Mouse (Mus musculus): Measurements from ENCODE around the gene Dot1l. TPM values are rescaled to one million over a fixed set of nuclear protein-coding genes. Genes with fewer than 3 reads are reported as not detected.

The Dot1l gene
- polyA plus RNA-seq, 1 experiment from 2014 or later: 4.6 TPM

DNA sequence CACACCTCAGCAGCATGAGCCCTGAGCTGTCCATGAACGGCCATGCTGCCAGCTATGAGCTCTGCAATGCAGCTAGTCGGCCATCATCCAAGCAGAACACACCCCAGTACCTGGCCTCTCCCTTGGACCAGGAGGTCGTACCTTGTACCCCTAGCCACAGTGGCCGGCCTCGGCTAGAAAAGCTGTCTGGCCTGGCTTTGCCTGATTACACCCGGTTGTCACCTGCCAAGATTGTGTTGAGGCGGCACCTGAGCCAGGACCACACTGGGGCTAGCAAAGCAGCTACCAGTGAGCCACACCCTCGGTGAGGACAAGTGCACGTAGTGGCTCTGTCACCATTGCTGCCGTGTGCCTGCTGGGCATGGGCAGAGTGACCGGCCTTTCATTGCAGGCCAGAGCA, 31.0 kb downstream of the Dot1l start:
- no peak overlapping the region for H3K9ac ChIP-seq (replicated peaks)
- no peak overlapping the region for H3K27ac ChIP-seq (ENCODE audit: low read depth)
- no peak overlapping the region for H3K4me3 ChIP-seq (ENCODE audit: low read depth, low read length)
- H3K4me2 ChIP-seq (ENCODE audit: low read depth, low read length): no peak overlapping the region
- TF ChIP-seq CTCF (IDR thresholded peaks at IDR 0.05; ENCODE audit: low read depth) (no peak), EP300 (IDR thresholded peaks at IDR 0.05; ENCODE audit: low read depth) (no peak)
- H3K9me3 ChIP-seq (ENCODE audit: low read length): no peaks in the 10 kb centered on the region
- peaks cover 94% of the 10 kb centered on the region for H3K36me3 ChIP-seq (replicated peaks; ENCODE audit: insufficient read depth, low read length)
- DNase-seq (no peak), ATAC-seq (no peak)
- 95% methylated on average over 11 of the region's 11 CpGs for WGBS (ENCODE audit: insufficient replicate concordance)
- H3K4me1 ChIP-seq (ENCODE audit: insufficient read depth): no peaks in the 10 kb centered on the region
- H3K27me3 ChIP-seq (ENCODE audit: insufficient read depth, low read length): no peaks in the 10 kb centered on the region

DNA sequence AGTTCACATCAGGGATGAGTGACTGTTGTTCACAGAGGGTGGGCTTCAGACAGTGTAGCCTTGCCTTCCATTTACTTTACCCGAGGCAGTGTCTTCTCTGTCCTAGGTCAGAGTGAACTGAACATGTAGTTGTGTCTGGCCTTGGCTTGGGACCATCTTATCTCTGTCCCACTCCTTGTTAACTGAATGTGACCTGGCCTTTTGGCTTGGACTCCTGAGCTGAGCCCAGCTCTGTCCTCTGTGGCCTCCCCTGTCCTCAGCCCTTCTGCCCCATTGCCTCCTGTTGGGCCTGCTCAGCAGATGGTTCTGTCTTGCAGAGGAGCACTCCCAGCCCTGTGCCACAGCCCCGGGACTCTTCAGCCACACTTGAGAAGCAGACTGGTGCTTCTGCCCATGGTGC, 32.5 kb downstream of the Dot1l start:
- H3K4me2 ChIP-seq (ENCODE audit: low read depth, low read length): no peak overlapping the region
- peaks cover 91% of the 10 kb centered on the region for H3K36me3 ChIP-seq (replicated peaks; ENCODE audit: insufficient read depth, low read length)
- no peak for DNase-seq

DNA sequence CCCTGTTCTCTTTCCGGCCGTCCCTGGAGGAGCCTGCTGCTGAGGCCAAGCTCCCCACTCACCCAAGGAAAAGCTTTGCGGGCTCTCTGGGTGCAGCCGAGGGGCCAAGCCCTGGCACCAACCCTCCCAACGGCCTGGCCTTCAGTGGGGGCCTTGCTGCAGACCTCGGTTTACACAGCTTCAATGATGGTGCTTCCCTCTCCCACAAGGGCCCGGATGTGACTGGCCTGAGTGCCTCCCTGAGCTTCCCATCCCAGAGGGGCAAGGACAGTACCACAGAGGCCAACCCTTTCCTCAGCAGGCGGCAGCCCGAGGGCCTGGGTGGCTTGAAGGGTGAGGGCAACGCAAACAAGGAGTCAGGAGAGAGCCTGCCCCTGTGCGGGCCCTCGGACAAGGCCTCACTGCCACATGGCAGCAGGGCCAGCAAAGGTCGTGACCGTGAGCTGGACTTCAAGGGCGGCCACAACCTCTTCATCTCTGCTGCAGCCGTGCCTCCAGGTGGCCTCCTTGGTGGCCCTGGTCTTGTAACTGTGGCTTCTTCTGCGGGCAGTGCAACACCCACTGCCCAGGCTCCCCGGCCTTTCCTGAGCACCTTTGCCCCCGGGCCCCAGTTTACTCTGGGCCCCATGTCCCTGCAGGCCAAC, 35.9 kb downstream of the Dot1l start:
- DNase-seq (no peak), ATAC-seq (no peak)
- H3K9me3 ChIP-seq (ENCODE audit: low read length): no peaks in the 10 kb centered on the region
- no peaks in the 10 kb centered on the region for H3K27me3 ChIP-seq (ENCODE audit: insufficient read depth, low read length)
- no peak overlapping the region for H3K27ac ChIP-seq (ENCODE audit: low read depth)
- no peak overlapping the region for H3K9ac ChIP-seq (replicated peaks)
- no peaks in the 10 kb centered on the region for H3K4me1 ChIP-seq (ENCODE audit: insufficient read depth)
- 84% methylated on average over 19 of the region's 19 CpGs for WGBS (ENCODE audit: insufficient replicate concordance)
- H3K4me3 ChIP-seq (ENCODE audit: low read depth, low read length): no peak overlapping the region
- H3K36me3 ChIP-seq (replicated peaks; ENCODE audit: insufficient read depth, low read length): peaks cover 89% of the 10 kb centered on the region
- no peak for TF ChIP-seq CTCF (IDR thresholded peaks at IDR 0.05; ENCODE audit: low read depth)
- TF ChIP-seq EP300 (IDR thresholded peaks at IDR 0.05; ENCODE audit: low read depth): no peak
- H3K4me2 ChIP-seq (ENCODE audit: low read depth, low read length): no peak overlapping the region

More for the DNA sequence above, 32.5 kb downstream of the Dot1l start:
- Histone ChIP-seq H3K4me1 (ENCODE audit: insufficient read depth) (no peaks in the 10 kb centered on the region), H3K9ac (replicated peaks) (no peak overlapping the region), H3K27me3 (ENCODE audit: insufficient read depth, low read length) (no peaks in the 10 kb centered on the region), H3K4me3 (ENCODE audit: low read depth, low read length) (no peak overlapping the region), H3K27ac (ENCODE audit: low read depth) (no peak overlapping the region), H3K9me3 (ENCODE audit: low read length) (no peaks in the 10 kb centered on the region)
- WGBS (ENCODE audit: insufficient replicate concordance): 69% methylated on average over 2 of the region's 2 CpGs
- TF ChIP-seq EP300 (IDR thresholded peaks at IDR 0.05; ENCODE audit: low read depth) (no peak), CTCF (IDR thresholded peaks at IDR 0.05; ENCODE audit: low read depth) (no peak)
- ATAC-seq: no peak

DNA sequence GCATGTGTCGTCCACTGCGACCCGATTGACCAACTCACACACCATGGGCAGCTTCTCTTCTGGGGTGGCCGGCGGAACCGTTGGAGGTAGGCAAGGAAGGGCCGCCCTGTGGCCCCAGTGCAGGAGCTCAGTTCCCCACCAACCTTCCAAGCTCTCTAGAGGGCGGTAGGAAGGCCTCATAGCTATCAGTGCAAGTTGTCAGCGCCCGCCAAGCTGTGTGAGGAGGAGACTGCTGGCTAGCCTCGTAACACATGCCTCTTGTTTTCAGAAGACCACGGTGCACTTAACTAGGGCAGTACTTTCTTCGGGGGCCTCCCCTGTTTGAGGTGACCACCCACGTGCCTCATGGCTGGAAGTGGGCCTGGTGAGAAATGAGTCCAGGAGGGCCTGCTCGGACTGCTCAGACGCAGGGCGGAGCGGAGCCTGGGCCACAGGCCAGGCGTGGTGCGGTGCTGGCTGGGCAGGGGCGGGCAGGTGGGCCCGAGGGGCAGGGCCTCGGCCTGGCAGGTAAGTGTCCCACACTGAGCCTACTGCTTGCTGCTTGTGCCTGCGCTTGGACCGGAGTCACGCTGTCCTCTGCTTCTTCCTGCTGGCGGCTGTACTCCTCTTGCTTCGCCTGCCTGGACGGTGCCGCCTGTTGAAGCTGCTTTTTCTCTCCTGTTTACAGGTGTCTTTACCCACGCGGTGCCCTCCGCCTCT, 36.6 kb downstream of the Dot1l start:
- H3K4me1 ChIP-seq (ENCODE audit: insufficient read depth): peaks cover 3% of the 10 kb centered on the region
- peaks cover 88% of the 10 kb centered on the region for H3K36me3 ChIP-seq (replicated peaks; ENCODE audit: insufficient read depth, low read length)
- DNase-seq (no peak), ATAC-seq (no peak)
- H3K9me3 ChIP-seq (ENCODE audit: low read length): no peaks in the 10 kb centered on the region
- no peak overlapping the region for H3K4me3 ChIP-seq (ENCODE audit: low read depth, low read length)
- no peak overlapping the region for H3K27ac ChIP-seq (ENCODE audit: low read depth)
- H3K4me2 ChIP-seq (ENCODE audit: low read depth, low read length): no peak overlapping the region
- H3K27me3 ChIP-seq (ENCODE audit: insufficient read depth, low read length): no peaks in the 10 kb centered on the region
- TF ChIP-seq CTCF (IDR thresholded peaks at IDR 0.05; ENCODE audit: low read depth) (no peak), EP300 (IDR thresholded peaks at IDR 0.05; ENCODE audit: low read depth) (no peak)
- H3K9ac ChIP-seq (replicated peaks): no peak overlapping the region
- WGBS (ENCODE audit: insufficient replicate concordance): 77% methylated on average over 33 of the region's 33 CpGs

DNA sequence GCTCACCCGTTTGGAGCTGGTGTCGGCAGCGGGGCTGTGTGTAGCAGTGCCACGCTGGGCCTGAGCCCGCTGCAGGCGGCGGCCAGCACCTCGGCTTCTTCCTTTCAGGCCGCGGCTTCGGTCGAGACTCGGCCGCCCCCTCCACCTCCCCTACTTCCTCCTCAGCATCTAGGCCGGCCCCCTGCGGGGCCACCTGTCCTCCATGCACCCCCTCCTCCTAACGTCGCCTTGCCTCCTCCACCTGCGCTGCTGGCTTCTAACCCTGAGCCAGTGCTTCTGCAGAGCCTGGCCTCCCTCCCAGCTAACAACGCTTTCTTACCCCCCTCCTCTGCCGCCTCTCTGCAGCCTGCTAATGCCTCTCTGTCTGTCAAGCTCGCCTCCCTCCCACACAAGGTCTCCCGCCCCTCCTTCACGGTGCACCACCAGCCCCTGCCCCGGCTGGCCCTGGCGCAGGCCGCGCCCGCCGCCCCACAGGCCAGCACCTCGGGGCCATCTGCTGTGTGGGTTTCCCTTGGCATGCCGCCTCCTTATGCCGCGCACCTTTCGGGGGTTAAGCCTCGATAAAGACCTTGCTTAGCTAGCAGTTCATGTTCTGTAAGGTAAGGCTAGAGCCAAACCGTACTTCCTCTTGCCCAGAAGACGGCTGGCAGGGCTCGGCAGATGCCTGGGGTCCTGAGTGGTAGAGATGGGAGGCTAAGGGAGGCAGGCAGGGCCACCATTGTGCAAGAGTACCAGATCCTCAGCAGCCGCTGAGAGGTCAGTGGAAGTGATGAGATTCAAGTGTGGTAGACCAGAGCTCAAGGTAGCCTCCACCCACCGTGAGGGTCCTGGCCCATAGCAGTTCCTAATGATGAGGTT, 37.4 kb downstream of the Dot1l start:
- 54% methylated on average over 38 of the region's 41 CpGs for WGBS (ENCODE audit: insufficient replicate concordance)

More for the DNA sequence above, 37.4 kb downstream of the Dot1l start:
- H3K9me3 ChIP-seq (ENCODE audit: low read length): no peaks in the 10 kb centered on the region
- peaks cover 9% of the 10 kb centered on the region for H3K4me1 ChIP-seq (ENCODE audit: insufficient read depth)
- H3K9ac ChIP-seq (replicated peaks): no peak overlapping the region
- H3K4me3 ChIP-seq (ENCODE audit: low read depth, low read length): no peak overlapping the region
- H3K27ac ChIP-seq (ENCODE audit: low read depth): no peak overlapping the region
- TF ChIP-seq EP300 (IDR thresholded peaks at IDR 0.05; ENCODE audit: low read depth): no peak
- TF ChIP-seq CTCF (IDR thresholded peaks at IDR 0.05; ENCODE audit: low read depth): no peak
- no peak for ATAC-seq
- DNase-seq: no peak
- no peak overlapping the region for H3K4me2 ChIP-seq (ENCODE audit: low read depth, low read length)
- no peaks in the 10 kb centered on the region for H3K27me3 ChIP-seq (ENCODE audit: insufficient read depth, low read length)
- H3K36me3 ChIP-seq (replicated peaks; ENCODE audit: insufficient read depth, low read length): peaks cover 81% of the 10 kb centered on the region

All from liver, postnatal 0 days (tissue).